Mouse (Mus musculus): ENCODE data around the gene Kif19a.

DNA sequence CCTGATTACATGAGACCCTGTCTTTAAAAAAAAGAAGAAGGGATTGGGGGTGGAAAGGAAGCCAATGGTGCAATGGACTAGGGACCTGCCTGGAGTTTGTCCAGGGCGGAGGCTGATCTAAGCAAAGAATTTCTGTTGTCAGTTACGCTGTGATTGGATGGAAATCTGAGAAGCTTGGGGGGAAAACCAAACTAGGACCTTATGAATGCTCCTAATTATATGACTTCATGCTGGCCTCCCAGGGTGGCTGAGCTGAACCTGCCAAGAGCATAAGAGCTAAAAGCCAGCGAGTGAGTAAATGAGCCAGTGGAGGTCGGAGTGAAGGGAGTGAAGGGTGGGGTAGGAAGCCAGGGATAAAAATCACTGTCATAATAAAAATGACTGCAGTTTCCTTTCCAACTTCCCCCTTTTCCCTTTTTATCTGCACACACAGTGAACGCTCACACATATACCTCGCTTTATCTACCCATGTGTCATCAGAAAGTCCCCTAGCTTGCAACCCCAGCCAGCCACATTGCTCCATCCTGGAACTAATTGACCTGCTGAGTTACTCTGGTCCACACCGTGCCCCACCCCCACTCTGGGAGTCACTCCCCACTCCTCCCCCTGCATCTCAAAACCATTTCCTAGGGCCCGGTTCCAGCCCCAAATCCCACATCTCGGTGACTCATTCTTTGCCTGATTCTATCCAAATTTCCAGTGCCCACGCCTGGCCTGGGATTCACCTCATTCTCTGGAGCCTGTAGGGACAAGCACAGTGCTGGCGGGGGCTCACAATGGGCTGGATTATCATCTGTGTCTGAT lies 40.2 kb upstream of the Kif19a start:
- TF ChIP-seq CTCF (IDR thresholded peaks at IDR 0.05; ENCODE audit: low read depth) = no peak
- no peak for TF ChIP-seq EP300 (IDR thresholded peaks at IDR 0.05; ENCODE audit: low read depth)
